Mouse (Mus musculus): ENCODE measurements around the gene Frs2. TPM values are rescaled to one million over a fixed set of nuclear protein-coding genes. Genes with fewer than 3 reads are reported as not detected.
A peak's percentile ranks its signal among the peaks of the same experiment; 100 is the strongest.
"Not testable (repeated sequence)": the region's sequence is repeated elsewhere in the genome, so short reads cannot be mapped to it uniquely, and the experiment has no call there.

The Frs2 gene
- polyA plus RNA-seq, 1 experiment from 2014 or later: 20.8 TPM

DNA sequence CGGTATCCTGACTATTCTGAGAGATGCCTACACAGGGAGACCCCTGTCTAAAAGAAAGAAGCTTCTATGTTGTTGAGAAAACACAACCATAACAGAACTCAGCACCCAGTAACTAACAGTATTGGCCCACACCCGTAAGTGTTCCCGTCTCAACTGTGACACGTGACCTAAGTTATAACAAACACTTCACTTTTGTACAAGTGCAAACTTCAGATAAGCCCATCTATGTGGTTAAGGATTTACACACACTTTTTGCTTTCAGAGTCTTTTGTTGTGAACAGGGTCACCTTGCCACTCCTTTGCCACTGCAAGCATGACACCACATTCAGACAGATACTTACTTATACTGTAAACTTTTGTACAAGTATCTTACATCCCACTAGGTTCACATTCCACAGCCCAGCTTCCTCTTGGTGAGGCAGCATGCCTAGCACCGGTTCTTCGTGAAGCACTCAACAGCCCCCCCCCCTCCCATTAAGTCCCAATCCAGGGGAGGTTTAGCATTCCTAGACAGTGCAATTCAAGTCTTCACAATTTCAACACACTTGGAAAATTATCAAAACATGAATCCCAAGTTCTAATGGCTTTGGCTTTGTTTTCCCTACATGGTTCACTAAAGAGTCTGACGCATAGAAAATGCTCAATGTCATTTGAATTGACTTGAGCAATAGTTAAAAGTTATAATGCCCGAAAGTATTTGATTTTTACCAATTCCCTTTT lies 2.6 kb downstream of the Frs2 start:
- no peak for ATAC-seq (ENCODE audit: insufficient number of reproducible peaks, insufficient read depth, low FRiP score, low TSS enrichment, low read depth)
- Histone ChIP-seq H3K27me3 (no peaks in the 10 kb centered on the region), H3K36me3 (no peaks in the 10 kb centered on the region), H3K9me3 (no peaks in the 10 kb centered on the region), H3K4me3 (no peak overlapping the region), H3K4me1 (peaks cover 36% of the 10 kb centered on the region), H3K4me2 (no peak overlapping the region), H3K9ac (0 out of 2 replicates have a peak overlapping the region, but pooled peaks have one; percentile 27), H3K27ac (no peak overlapping the region)
- WGBS: 80% methylated on average over 8 of the region's 8 CpGs

DNA sequence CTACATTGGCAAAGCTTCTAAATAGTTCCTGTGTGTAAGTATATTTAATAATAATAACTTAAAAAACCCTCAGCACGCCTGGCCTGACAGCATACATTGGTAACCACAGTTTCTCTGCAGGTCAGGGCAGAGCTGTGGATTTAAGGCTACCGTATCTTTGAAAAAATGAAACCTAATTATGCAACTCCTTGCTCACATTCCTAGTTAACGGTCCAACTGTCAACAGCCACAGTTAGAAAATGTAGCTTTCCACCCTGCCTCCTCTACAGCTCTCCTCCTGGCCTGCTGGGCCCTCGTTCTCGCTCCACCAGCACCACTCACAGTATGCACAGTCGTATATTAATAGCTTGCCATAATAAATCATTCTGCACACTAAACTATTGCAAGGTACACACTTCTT lies 3.7 kb downstream of the Frs2 start:
- Histone ChIP-seq H3K27ac (no peak overlapping the region; the same call in 1 of the 2 replicates), H3K9ac (no peak overlapping the region), H3K4me3 (no peak overlapping the region), H3K27me3 (no peaks in the 10 kb centered on the region), H3K9me3 (no peaks in the 10 kb centered on the region), H3K4me1 (peaks cover 32% of the 10 kb centered on the region), H3K36me3 (no peaks in the 10 kb centered on the region), H3K4me2 (no peak overlapping the region)
- WGBS: 74% methylated on average over 6 of the region's 6 CpGs
- no peak for ATAC-seq (ENCODE audit: insufficient number of reproducible peaks, insufficient read depth, low FRiP score, low TSS enrichment, low read depth)

DNA sequence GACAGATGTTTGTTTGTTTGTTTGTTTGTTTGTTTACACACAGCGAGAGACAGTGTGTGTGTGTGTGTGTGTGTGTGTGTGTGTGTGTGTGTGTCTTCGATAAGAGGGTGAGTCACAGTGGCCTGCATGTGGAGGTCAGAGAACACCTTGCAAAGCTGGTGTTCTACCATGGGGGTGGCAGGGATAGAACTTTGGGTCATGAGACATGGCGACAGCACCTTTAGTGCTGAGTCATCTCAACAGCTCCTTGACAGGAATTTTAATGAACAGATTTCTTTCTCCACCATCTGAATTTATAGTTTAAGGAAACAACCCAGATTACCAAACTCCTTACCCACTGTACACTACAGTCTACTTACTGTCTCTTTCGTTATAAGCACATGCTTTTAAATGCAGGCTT lies 4.3 kb downstream of the Frs2 start:
- no peak overlapping the region for H3K4me3 ChIP-seq
- no peak overlapping the region for H3K4me2 ChIP-seq
- H3K9ac ChIP-seq: no peak overlapping the region
- H3K4me1 ChIP-seq: peaks cover 31% of the 10 kb centered on the region
- ATAC-seq (ENCODE audit: insufficient number of reproducible peaks, insufficient read depth, low FRiP score, low TSS enrichment, low read depth): no peak
- 86% methylated on average over 4 of the region's 4 CpGs for WGBS
- H3K27ac ChIP-seq: no peak overlapping the region
- no peaks in the 10 kb centered on the region for H3K27me3 ChIP-seq
- no peaks in the 10 kb centered on the region for H3K36me3 ChIP-seq
- no peaks in the 10 kb centered on the region for H3K9me3 ChIP-seq

DNA sequence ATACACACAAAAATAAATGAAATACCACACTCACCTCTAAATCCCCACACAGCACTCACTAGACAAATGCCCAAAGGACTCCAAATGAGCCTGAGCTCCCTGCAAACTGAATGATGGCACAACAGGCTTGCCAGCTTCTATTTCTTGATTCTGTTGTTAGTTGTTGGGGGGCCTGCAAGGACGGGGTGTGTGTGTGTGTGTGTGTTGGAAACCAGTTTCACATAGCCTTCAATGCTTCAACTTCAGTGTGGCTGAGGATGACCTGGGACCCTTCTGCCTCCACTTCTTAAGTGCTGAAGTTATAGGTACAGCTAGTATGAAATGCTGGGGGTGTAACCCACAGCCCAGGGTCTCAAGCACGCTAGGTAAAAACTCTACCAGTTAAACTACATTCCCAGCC lies 5.0 kb downstream of the Frs2 start:
- 87% methylated on average over 2 of the region's 2 CpGs for WGBS
- ATAC-seq (ENCODE audit: insufficient number of reproducible peaks, insufficient read depth, low FRiP score, low TSS enrichment, low read depth): no peak
- Histone ChIP-seq H3K4me2 (no peak overlapping the region), H3K9ac (no peak overlapping the region), H3K27ac (no peak overlapping the region), H3K4me1 (peaks cover 32% of the 10 kb centered on the region), H3K9me3 (no peaks in the 10 kb centered on the region), H3K36me3 (no peaks in the 10 kb centered on the region), H3K4me3 (no peak overlapping the region), H3K27me3 (no peaks in the 10 kb centered on the region)

DNA sequence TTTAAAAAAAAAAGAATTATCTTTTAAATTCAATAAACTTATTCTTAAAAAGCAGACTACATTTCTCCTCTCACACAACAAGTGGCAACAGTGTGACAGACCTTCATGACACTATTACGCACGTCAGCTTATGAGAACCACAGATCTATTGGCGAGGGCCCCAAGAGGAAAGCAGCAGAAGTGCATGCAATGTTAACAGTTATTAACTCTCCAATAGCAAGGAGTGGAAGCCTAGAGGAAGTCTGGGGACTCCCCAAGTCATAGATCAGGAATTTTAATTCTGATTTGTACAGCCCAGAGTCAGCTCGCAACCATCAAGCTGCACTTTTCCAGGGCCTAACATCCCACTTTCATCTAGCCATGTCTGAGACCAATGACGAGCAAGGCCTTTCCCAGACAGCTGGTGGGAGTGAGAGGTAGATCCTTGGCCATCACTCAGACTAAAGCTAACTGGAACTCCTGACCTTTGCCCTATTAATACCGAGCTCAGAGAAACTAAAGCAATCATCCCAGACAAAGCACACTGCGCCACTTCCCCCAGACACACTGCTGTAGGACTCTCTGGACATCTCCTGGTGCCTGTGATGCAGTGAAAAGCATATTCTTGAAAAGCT lies 6.3 kb downstream of the Frs2 start:
- H3K4me3 ChIP-seq: no peak overlapping the region
- H3K36me3 ChIP-seq: no peaks in the 10 kb centered on the region
- H3K4me2 ChIP-seq: no peak overlapping the region
- no peaks in the 10 kb centered on the region for H3K27me3 ChIP-seq
- H3K27ac ChIP-seq: no peak overlapping the region
- H3K9ac ChIP-seq: no peak overlapping the region
- WGBS: 69% methylated on average over 7 of the region's 7 CpGs
- no peaks in the 10 kb centered on the region for H3K9me3 ChIP-seq
- no peak for ATAC-seq (ENCODE audit: insufficient number of reproducible peaks, insufficient read depth, low FRiP score, low TSS enrichment, low read depth)
- H3K4me1 ChIP-seq: peaks cover 32% of the 10 kb centered on the region

DNA sequence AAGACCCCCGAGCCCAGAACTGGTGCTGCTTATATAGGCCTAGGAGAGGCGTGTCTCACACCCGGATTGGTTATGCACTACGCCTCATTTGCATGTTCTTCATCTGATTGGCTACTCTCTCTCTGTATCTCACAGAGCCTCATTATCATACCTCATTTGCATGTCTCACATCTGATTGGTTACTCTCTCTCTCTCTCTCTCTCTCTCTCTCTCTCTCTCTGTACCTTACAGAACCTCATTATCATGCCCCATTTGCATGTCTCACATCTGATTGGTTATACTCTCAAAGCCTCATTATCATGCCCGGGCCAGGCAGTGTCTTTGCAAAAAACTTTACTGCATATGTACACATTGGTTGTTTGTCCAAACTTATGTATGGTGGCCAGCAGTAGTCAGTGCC lies 16.8 kb downstream of the Frs2 start:
- H3K4me2 ChIP-seq; H3K27ac ChIP-seq; H3K4me3 ChIP-seq; ATAC-seq (ENCODE audit: insufficient number of reproducible peaks, insufficient read depth, low FRiP score, low TSS enrichment, low read depth); H3K27me3 ChIP-seq; H3K9ac ChIP-seq; H3K9me3 ChIP-seq; H3K4me1 ChIP-seq: not testable (repeated sequence)
- H3K36me3 ChIP-seq: peaks cover 13% of the 10 kb centered on the region
- WGBS: 84% methylated on average over 5 of the region's 5 CpGs

DNA sequence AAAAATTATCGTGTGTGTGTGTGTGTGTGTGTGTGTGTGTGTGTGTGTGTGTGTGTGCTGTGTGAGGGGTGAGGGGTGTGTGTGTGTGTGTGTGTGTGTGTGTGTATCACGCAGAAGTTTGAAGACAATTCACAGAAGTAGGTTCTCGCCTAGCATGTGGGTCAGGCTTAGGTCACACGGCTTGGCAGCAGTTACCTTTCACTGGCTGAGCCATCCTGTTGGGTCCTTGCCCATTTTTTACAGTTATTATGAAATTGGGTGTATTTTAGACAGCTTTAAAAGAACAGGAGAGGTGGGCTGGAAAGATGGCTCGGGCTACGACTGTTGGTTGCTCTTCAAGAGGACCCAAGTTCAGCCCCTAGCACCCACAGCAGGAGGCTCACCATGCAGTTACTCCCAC lies 18.3 kb downstream of the Frs2 start:
- H3K4me1 ChIP-seq: peaks cover 4% of the 10 kb centered on the region; the same call in 1 of the 2 replicates
- WGBS: 83% methylated on average over 6 of the region's 6 CpGs

DNA sequence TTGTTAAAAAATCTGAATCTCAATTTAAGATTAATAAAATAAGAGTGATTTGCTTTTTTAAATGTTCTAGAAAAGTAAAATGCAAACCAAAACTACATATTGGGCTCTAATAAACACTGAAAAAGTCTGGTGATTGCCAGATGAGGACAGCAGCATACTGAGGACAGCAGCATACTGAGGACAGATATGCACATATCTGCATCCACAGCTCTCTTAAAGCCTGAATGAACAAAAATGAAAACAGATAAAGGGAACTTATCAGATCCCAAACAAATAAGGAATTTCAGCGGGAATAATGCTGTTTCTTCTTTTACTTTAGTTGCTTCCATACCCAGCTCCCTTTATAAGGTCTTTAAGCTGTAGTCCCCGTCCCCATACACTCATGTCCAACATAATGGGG lies 19.6 kb downstream of the Frs2 start:
- H3K27ac ChIP-seq: no peak overlapping the region
- H3K27me3 ChIP-seq: no peaks in the 10 kb centered on the region
- no peaks in the 10 kb centered on the region for H3K9me3 ChIP-seq
- no peak for ATAC-seq (ENCODE audit: insufficient number of reproducible peaks, insufficient read depth, low FRiP score, low TSS enrichment, low read depth)
- no peak overlapping the region for H3K9ac ChIP-seq
- peaks cover 13% of the 10 kb centered on the region for H3K36me3 ChIP-seq
- WGBS: 94% methylated on average over 2 of the region's 2 CpGs
- no peak overlapping the region for H3K4me2 ChIP-seq
- H3K4me1 ChIP-seq: peaks cover 7% of the 10 kb centered on the region; the same call in 1 of the 2 replicates
- no peak overlapping the region for H3K4me3 ChIP-seq

More for the DNA sequence above, 18.3 kb downstream of the Frs2 start:
- Histone ChIP-seq H3K4me2 (no peak overlapping the region), H3K9me3 (no peaks in the 10 kb centered on the region), H3K27me3 (no peaks in the 10 kb centered on the region), H3K9ac (no peak overlapping the region), H3K36me3 (peaks cover 13% of the 10 kb centered on the region), H3K27ac (no peak overlapping the region), H3K4me3 (no peak overlapping the region)
- no peak for ATAC-seq (ENCODE audit: insufficient number of reproducible peaks, insufficient read depth, low FRiP score, low TSS enrichment, low read depth)

DNA sequence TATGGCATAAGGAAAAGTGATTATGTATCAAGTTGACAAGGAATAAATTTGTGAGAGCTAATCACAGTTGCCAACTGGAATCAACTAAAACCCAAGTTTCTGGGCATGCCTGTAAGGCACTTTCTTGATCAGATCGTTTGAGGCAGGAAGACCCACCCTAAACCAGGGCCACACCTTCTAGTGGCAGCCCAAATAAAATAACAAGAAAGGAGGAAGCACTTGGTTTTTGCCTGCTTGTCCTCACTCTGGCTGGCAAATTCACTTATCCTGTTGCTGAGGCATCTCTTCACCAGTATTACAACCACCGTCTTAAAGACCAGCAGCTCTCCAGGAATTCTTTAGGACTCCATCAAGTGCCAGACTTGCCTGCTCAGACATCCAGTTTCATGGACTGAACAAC lies 20.9 kb downstream of the Frs2 start:
- WGBS: 73% methylated on average over 2 of the region's 2 CpGs
- H3K27me3 ChIP-seq: no peaks in the 10 kb centered on the region
- no peak for ATAC-seq (ENCODE audit: insufficient number of reproducible peaks, insufficient read depth, low FRiP score, low TSS enrichment, low read depth)
- no peak overlapping the region for H3K9ac ChIP-seq
- H3K9me3 ChIP-seq: no peaks in the 10 kb centered on the region
- H3K4me1 ChIP-seq: peaks cover 10% of the 10 kb centered on the region; the same call in 1 of the 2 replicates
- H3K36me3 ChIP-seq: peaks cover 11% of the 10 kb centered on the region
- H3K4me2 ChIP-seq: no peak overlapping the region
- H3K4me3 ChIP-seq: no peak overlapping the region
- H3K27ac ChIP-seq: no peak overlapping the region

DNA sequence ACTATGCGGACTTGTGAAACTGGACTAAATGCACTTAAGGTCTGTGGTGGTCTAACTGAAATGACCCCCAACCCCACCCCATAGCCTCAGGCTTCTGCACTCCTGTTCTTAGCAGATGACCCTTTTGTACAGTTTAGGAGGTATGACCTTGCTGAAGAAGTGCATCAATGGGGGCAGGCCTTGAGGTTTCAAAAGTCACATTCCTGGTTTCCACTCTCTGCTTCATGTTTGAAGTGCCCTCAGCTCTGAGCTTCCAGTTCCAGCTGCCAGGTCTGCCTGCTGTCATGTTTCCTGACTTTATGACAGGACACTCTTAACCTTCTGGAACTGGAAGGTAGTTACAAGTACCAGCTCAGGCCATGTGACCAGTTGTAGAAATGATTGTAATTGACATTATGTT lies 21.6 kb downstream of the Frs2 start:
- no peak overlapping the region for H3K4me2 ChIP-seq
- H3K9me3 ChIP-seq: no peaks in the 10 kb centered on the region
- H3K4me1 ChIP-seq: peaks cover 10% of the 10 kb centered on the region; the same call in 1 of the 2 replicates
- ATAC-seq (ENCODE audit: insufficient number of reproducible peaks, insufficient read depth, low FRiP score, low TSS enrichment, low read depth): no peak
- H3K27ac ChIP-seq: no peak overlapping the region
- no peak overlapping the region for H3K4me3 ChIP-seq
- no peaks in the 10 kb centered on the region for H3K27me3 ChIP-seq
- peaks cover 3% of the 10 kb centered on the region; the same call in 1 of the 2 replicates for H3K36me3 ChIP-seq
- 89% methylated on average over 1 of the region's 1 CpGs for WGBS
- H3K9ac ChIP-seq: no peak overlapping the region

DNA sequence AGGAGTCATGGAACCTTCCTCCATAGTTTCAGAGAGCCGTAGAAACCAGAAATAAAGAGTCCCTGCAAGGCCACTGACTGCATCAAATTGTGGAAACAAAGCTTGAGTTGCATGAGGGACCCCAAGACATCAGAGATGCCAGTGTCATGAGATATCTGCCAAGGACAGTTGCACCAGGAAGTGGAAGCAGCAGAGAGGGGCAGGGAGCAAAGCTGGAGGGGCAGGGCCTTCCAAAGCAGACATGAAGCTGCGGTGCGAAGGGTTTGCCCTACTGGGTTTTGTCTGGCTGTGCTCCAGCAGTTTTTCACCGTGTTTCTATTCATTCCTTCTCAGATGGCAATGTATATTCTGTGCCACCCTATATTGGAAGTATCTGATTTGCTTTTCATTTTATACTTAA lies 22.1 kb downstream of the Frs2 start:
- Histone ChIP-seq H3K4me3 (no peak overlapping the region), H3K27ac (no peak overlapping the region), H3K4me2 (no peak overlapping the region), H3K27me3 (no peaks in the 10 kb centered on the region), H3K36me3 (0 out of 2 replicates have a peak, but pooled peaks cover 2% of the 10 kb centered on the region), H3K4me1 (peaks cover 10% of the 10 kb centered on the region; the same call in 1 of the 2 replicates), H3K9ac (no peak overlapping the region), H3K9me3 (no peaks in the 10 kb centered on the region)
- WGBS: 78% methylated on average over 4 of the region's 4 CpGs
- ATAC-seq (ENCODE audit: insufficient number of reproducible peaks, insufficient read depth, low FRiP score, low TSS enrichment, low read depth): no peak

DNA sequence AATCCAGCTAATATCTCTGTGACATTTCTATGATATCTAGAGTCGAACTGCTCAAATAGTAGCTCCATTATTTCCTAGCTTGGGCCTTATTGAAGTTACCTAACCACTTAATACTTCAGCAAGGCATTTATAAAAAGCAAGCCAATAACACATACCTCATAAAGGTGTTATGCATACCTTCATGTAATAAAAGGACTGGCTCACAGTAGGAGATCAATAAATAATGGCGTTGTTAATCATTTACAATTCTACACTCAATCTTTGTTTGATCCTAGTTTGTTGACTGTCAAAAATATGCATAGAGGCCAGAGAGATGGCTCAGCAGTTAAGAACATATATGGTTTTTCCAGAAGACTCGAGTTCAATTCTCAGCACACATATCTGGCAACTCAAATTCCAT lies 26.9 kb downstream of the Frs2 start:
- Histone ChIP-seq H3K9me3 (no peaks in the 10 kb centered on the region), H3K9ac (no peak overlapping the region), H3K27ac (no peak overlapping the region), H3K27me3 (no peaks in the 10 kb centered on the region), H3K4me3 (no peak overlapping the region), H3K4me1 (peaks cover 30% of the 10 kb centered on the region), H3K4me2 (no peak overlapping the region), H3K36me3 (no peaks in the 10 kb centered on the region)
- WGBS: 91% methylated on average over 3 of the region's 3 CpGs
- ATAC-seq (ENCODE audit: insufficient number of reproducible peaks, insufficient read depth, low FRiP score, low TSS enrichment, low read depth): no peak
